Mouse (Mus musculus) megakaryocyte, embryonic 14.5 days (primary cell): ENCODE measurements around the gene Poln. TPM values are rescaled to one million over a fixed set of nuclear protein-coding genes. Genes with fewer than 3 reads are reported as not detected.

ENCODE experiments used
- H3K27me3 ChIP-seq: replicated peaks from 2 replicates; pipeline ENCODE3; 2012; ENCODE audit warnings: inconsistent platforms
- H3K36me3 ChIP-seq: replicated peaks from 2 replicates; pipeline ENCODE3; 2012; ENCODE audit warnings: low read length, inconsistent platforms, mixed read lengths
- H3K4me1 ChIP-seq: 2 replicates; pipeline ENCODE4 v1.6.1; 2012; ENCODE audit warnings: inconsistent platforms
- H3K4me3 ChIP-seq: replicated peaks from 2 replicates; pipeline ENCODE3; 2012; ENCODE audit warnings: moderate library complexity, mild to moderate bottlenecking, inconsistent platforms
- H3K9me3 ChIP-seq: 2 replicates; pipeline ENCODE4 v1.6.1; 2012; ENCODE audit warnings: inconsistent platforms
- FLI1 ChIP-seq: IDR thresholded peaks from 2 replicates; pipeline ENCODE4 v1.6.1; 2012; ENCODE audit warnings: low read length, inconsistent platforms, mixed read lengths
- GATA1 ChIP-seq: IDR thresholded peaks from 3 replicates; pipeline ENCODE4 v1.6.1; 2012; ENCODE audit warnings: mixed read lengths, low read length, inconsistent platforms, borderline replicate concordance
- polyA plus RNA-seq: library from polyadenylated mRNA; stranded (reverse); fragments of >175 nt; gene quantifications from 2 replicates; pipeline ENCODE4 v1.2.3, GENCODE M21; 2012; ENCODE audit warnings: low replicate concordance; ENCODE audit not compliant: insufficient read depth

Gene Poln
- polyA plus RNA-seq, 1 experiment: 0.21 TPM

- Histone ChIP-seq H3K9me3 (no peaks in the 10 kb centered on the region), H3K4me3 (peak within 1 kb of the TSS; percentile 100), H3K4me1 (peaks cover 79% of the 10 kb centered on the region), H3K36me3 (peaks cover 35% of the 10 kb centered on the region), H3K27me3 (no peaks in the 10 kb centered on the region)
- TF ChIP-seq GATA1 (no peak), FLI1 (no peak)
Measured at GRCm38 (mm10) chr5:34187601-34188316, 18.5 kb upstream of the Poln start, which contains the start of gene Mxd4. Gene Mxd4 (minus strand): TSS chr5:34187720.

GRCm38 (mm10) chr5:34186961-34187391, 17.7 kb upstream of the Poln start:
- H3K9me3 ChIP-seq: no peaks in the 10 kb centered on the region
- H3K4me1 ChIP-seq: peaks cover 85% of the 10 kb centered on the region
- H3K36me3 ChIP-seq: peaks cover 43% of the 10 kb centered on the region
- TF ChIP-seq FLI1: no peak
- no peak for TF ChIP-seq GATA1
- peak overlapping the region; percentile 100 for H3K4me3 ChIP-seq
- no peaks in the 10 kb centered on the region for H3K27me3 ChIP-seq

GRCm38 (mm10) chr5:34186391-34186790, 17.1 kb upstream of the Poln start:
- peaks cover 81% of the 10 kb centered on the region for H3K4me1 ChIP-seq
- H3K27me3 ChIP-seq: no peaks in the 10 kb centered on the region
- no peaks in the 10 kb centered on the region for H3K9me3 ChIP-seq
- TF ChIP-seq GATA1: no peak
- TF ChIP-seq FLI1: no peak
- peak overlapping the region; percentile 100 for H3K4me3 ChIP-seq
- peaks cover 48% of the 10 kb centered on the region for H3K36me3 ChIP-seq

GRCm38 (mm10) chr5:34185791-34186190, 16.5 kb upstream of the Poln start:
- no peaks in the 10 kb centered on the region for H3K9me3 ChIP-seq
- H3K4me1 ChIP-seq: peaks cover 75% of the 10 kb centered on the region
- peak overlapping the region; percentile 100 for H3K4me3 ChIP-seq
- TF ChIP-seq GATA1 (no peak), FLI1 (no peak)
- no peaks in the 10 kb centered on the region for H3K27me3 ChIP-seq
- peaks cover 54% of the 10 kb centered on the region for H3K36me3 ChIP-seq

GRCm38 (mm10) chr5:34185051-34185580, 15.9 kb upstream of the Poln start:
- Histone ChIP-seq H3K27me3 (no peaks in the 10 kb centered on the region), H3K9me3 (no peaks in the 10 kb centered on the region), H3K36me3 (peaks cover 58% of the 10 kb centered on the region), H3K4me3 (peak overlapping the region; percentile 100), H3K4me1 (peaks cover 73% of the 10 kb centered on the region)
- TF ChIP-seq GATA1 (no peak), FLI1 (no peak)

GRCm38 (mm10) chr5:34183976-34184375, 14.7 kb upstream of the Poln start:
- H3K4me1 ChIP-seq: peaks cover 65% of the 10 kb centered on the region
- peaks cover 68% of the 10 kb centered on the region for H3K36me3 ChIP-seq
- no peak for TF ChIP-seq GATA1
- H3K27me3 ChIP-seq: no peaks in the 10 kb centered on the region
- H3K4me3 ChIP-seq: no peak overlapping the region
- no peaks in the 10 kb centered on the region for H3K9me3 ChIP-seq

- peaks cover 65% of the 10 kb centered on the region for H3K4me1 ChIP-seq
- no peak for TF ChIP-seq GATA1
- TF ChIP-seq FLI1: no peak
- peaks cover 75% of the 10 kb centered on the region for H3K36me3 ChIP-seq
- no peaks in the 10 kb centered on the region for H3K27me3 ChIP-seq
- no peak overlapping the region for H3K4me3 ChIP-seq
- no peaks in the 10 kb centered on the region for H3K9me3 ChIP-seq
Measured at GRCm38 (mm10) chr5:34183156-34183880, 14.1 kb upstream of the Poln start.

- TF ChIP-seq GATA1: no peak
- no peak for TF ChIP-seq FLI1
- no peaks in the 10 kb centered on the region for H3K9me3 ChIP-seq
- H3K27me3 ChIP-seq: no peaks in the 10 kb centered on the region
- no peak overlapping the region for H3K4me3 ChIP-seq
- peaks cover 83% of the 10 kb centered on the region for H3K36me3 ChIP-seq
- H3K4me1 ChIP-seq: peaks cover 69% of the 10 kb centered on the region
Measured at GRCm38 (mm10) chr5:34182486-34182885, 13.2 kb upstream of the Poln start.

GRCm38 (mm10) chr5:34177821-34178220, 8.6 kb upstream of the Poln start:
- no peak overlapping the region for H3K4me3 ChIP-seq
- peaks cover 54% of the 10 kb centered on the region for H3K4me1 ChIP-seq
- TF ChIP-seq FLI1: no peak
- no peak for TF ChIP-seq GATA1
- H3K9me3 ChIP-seq: no peaks in the 10 kb centered on the region
- H3K27me3 ChIP-seq: no peaks in the 10 kb centered on the region
- peaks cover 98% of the 10 kb centered on the region for H3K36me3 ChIP-seq

GRCm38 (mm10) chr5:34177091-34177490, 7.8 kb upstream of the Poln start:
- H3K9me3 ChIP-seq: no peaks in the 10 kb centered on the region
- H3K4me3 ChIP-seq: peak overlapping the region; percentile 19
- no peaks in the 10 kb centered on the region for H3K27me3 ChIP-seq
- no peak for TF ChIP-seq GATA1
- TF ChIP-seq FLI1: no peak
- H3K4me1 ChIP-seq: peaks cover 48% of the 10 kb centered on the region
- peaks cover 97% of the 10 kb centered on the region for H3K36me3 ChIP-seq
